Mouse (Mus musculus) embryonic facial prominence, embryonic 15.5 days (tissue): Measurements from ENCODE around the gene D930007J09Rik. TPM values are rescaled to one million over a fixed set of nuclear protein-coding genes. Genes with fewer than 3 reads are reported as not detected.
A peak's percentile ranks its signal among the peaks of the same experiment; 100 is the strongest.

ENCODE experiments used
- ATAC-seq: fragments of 200-750 bp; cut with Nextera tagmentation; 2 replicates; pipeline ENCODE4 v1.8.0; 2017; ENCODE audit warnings: low read depth, moderate TSS enrichment; ENCODE audit not compliant: insufficient number of reproducible peaks, low FRiP score, low TSS enrichment
- H3K27ac ChIP-seq: fragments of 300-500 bp; sonication (generic); replicated peaks from 2 replicates; pipeline ENCODE4 v1.5.1; 2015; ENCODE audit warnings: mild to moderate bottlenecking, inconsistent platforms
- H3K27me3 ChIP-seq: fragments of 300-500 bp; sonication (generic); 2 replicates; pipeline ENCODE4 v1.6.1; 2015; ENCODE audit warnings: inconsistent platforms
- H3K36me3 ChIP-seq: fragments of 300-500 bp; sonication (generic); 2 replicates; pipeline ENCODE4 v1.6.1; 2015; ENCODE audit warnings: mild to moderate bottlenecking, inconsistent platforms
- H3K4me1 ChIP-seq: fragments of 300-500 bp; sonication (generic); 2 replicates; pipeline ENCODE4 v1.6.1; 2015; ENCODE audit warnings: inconsistent platforms
- H3K4me2 ChIP-seq: fragments of 300-500 bp; sonication (generic); replicated peaks from 2 replicates; pipeline ENCODE4 v1.6.1; 2015; ENCODE audit warnings: mild to moderate bottlenecking, inconsistent platforms
- H3K4me3 ChIP-seq: fragments of 300-500 bp; sonication (generic); replicated peaks from 2 replicates; pipeline ENCODE4 v1.5.1; 2015; ENCODE audit warnings: mild to moderate bottlenecking, inconsistent platforms
- H3K9ac ChIP-seq: fragments of 300-500 bp; sonication (generic); 2 replicates; pipeline ENCODE4 v1.6.1; 2015; ENCODE audit warnings: inconsistent platforms
- H3K9me3 ChIP-seq: fragments of 300-500 bp; sonication (generic); replicated peaks from 2 replicates; pipeline ENCODE4 v1.6.1; 2016; ENCODE audit warnings: inconsistent platforms
- WGBS: fragments of 180-500 bp; shearing (Covaris S2); methylation state at CpG from one replicate; pipeline ENCODE4 v1.1.7; 2015; 5-methylcytosine and 5-hydroxymethylcytosine counted together
- polyA plus RNA-seq: library from polyadenylated mRNA; unstranded; fragments of >200 nt; fragmentation: Nextera tagmentation; extraction: Ambion mirVana; gene quantifications from 2 replicates; pipeline ENCODE4 v1.2.1, GENCODE M21; 2015

Gene D930007J09Rik
- polyA plus RNA-seq, 1 experiment from 2014 or later: not detected

- Histone ChIP-seq H3K4me2 (no peak overlapping the region), H3K27me3 (no peaks in the 10 kb centered on the region), H3K27ac (no peak overlapping the region), H3K36me3 (no peaks in the 10 kb centered on the region), H3K4me3 (no peak overlapping the region), H3K9ac (no peak overlapping the region), H3K9me3 (no peaks in the 10 kb centered on the region), H3K4me1 (no peaks in the 10 kb centered on the region)
- WGBS: 60% methylated on average over 3 of the region's 3 CpGs
- no peak for ATAC-seq
Measured at GRCm38 (mm10) chr13:32832776-32833175, 30.1 kb upstream of the D930007J09Rik start.

DNA sequence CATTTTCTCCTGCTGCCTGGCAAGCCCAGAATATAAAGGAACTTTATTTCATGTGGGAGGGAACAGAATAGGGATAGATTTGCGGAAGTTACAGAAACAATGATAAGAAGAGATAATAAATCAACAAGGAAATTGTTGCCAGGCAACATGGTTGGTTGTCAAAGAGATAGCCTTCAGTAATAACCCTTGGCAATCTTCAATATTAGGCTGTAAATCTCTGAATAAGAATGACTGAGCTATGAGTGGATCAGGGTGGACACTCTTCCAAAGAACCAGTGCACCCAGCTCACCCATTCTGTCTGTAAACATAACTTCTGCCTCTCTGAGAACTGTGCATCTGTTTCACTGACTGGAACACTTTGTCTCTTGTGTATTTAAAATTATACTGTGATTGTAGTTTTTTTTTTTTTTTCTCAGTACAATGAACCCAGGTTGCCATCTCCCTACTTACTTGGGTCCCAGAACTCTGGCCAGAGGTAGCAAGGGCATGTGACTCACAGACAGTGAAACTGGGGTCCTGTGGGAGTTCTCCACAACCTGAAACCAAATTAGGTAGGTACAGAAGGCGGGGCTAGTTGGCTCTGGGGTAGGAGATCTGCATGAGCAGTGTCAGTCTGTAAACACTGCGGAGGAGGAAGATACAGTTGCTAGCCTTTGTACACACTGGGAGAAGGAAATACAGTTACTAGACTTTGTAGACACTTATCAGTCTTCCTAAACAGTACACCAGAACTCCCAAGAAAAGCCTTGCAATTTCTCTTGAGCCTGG, 29.0 kb upstream of the D930007J09Rik start:
- Histone ChIP-seq H3K4me2 (no peak overlapping the region), H3K9me3 (no peaks in the 10 kb centered on the region), H3K4me1 (no peaks in the 10 kb centered on the region), H3K4me3 (no peak overlapping the region), H3K9ac (no peak overlapping the region), H3K27ac (no peak overlapping the region), H3K36me3 (no peaks in the 10 kb centered on the region), H3K27me3 (no peaks in the 10 kb centered on the region)
- WGBS: 82% methylated on average over 3 of the region's 3 CpGs
- no peak for ATAC-seq

DNA sequence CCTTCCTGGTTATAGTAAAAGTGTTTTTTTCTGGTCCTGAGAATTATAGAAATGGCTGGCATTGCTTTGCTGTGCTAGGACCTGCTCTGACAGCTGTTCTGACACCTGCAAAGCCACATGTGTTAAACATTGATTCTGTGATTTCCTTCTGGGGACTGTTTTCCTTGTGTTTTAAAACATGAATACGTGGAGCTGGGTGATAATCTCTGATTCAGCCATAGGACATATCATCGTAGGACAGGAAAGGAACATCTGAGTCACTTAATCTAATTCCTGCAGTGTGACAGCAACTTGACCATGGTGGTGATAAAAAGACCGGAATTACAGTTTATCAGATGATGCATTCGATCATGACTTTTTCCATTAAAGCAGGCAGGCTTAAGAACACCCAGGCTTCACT, 26.2 kb upstream of the D930007J09Rik start:
- Histone ChIP-seq H3K9me3 (no peaks in the 10 kb centered on the region), H3K4me3 (no peak overlapping the region), H3K27ac (no peak overlapping the region), H3K9ac (no peak overlapping the region), H3K36me3 (no peaks in the 10 kb centered on the region), H3K27me3 (no peaks in the 10 kb centered on the region), H3K4me1 (no peaks in the 10 kb centered on the region), H3K4me2 (no peak overlapping the region)
- no peak for ATAC-seq
- 78% methylated on average over 4 of the region's 4 CpGs for WGBS

GRCm38 (mm10) chr13:32827951-32828350, 25.3 kb upstream of the D930007J09Rik start:
- H3K9ac ChIP-seq: no peak overlapping the region
- H3K9me3 ChIP-seq: no peaks in the 10 kb centered on the region
- 53% methylated on average over 4 of the region's 4 CpGs for WGBS
- no peak overlapping the region for H3K4me3 ChIP-seq
- no peak overlapping the region for H3K4me2 ChIP-seq
- no peak for ATAC-seq
- no peaks in the 10 kb centered on the region for H3K27me3 ChIP-seq
- no peaks in the 10 kb centered on the region for H3K4me1 ChIP-seq
- no peaks in the 10 kb centered on the region for H3K36me3 ChIP-seq
- H3K27ac ChIP-seq: no peak overlapping the region

- H3K4me3 ChIP-seq: no peak overlapping the region
- no peak overlapping the region for H3K9ac ChIP-seq
- H3K4me2 ChIP-seq: no peak overlapping the region
- H3K9me3 ChIP-seq: no peaks in the 10 kb centered on the region
- no peak overlapping the region for H3K27ac ChIP-seq
- no peaks in the 10 kb centered on the region for H3K4me1 ChIP-seq
- H3K27me3 ChIP-seq: no peaks in the 10 kb centered on the region
- no peaks in the 10 kb centered on the region for H3K36me3 ChIP-seq
- 73% methylated on average over 3 of the region's 3 CpGs for WGBS
- no peak for ATAC-seq
Measured at GRCm38 (mm10) chr13:32827111-32827822, 24.6 kb upstream of the D930007J09Rik start.

DNA sequence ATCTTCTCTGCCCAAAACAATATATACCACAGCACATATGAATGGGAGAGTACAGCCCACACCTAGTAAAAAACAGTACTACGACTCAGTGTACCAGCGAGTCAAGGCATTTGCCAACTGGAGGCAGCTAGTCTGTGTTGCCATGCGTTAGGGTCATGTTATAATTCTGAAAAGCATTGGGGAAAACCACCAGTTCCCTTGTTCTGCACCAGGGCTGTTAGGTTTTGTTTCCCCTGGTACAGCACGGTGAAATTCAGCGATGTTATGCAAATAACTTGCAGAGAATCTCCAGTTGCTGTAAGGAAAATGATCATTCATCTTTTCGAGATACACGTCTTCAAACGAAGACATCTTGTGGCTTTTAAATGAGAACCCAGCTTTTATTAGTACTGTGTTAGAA, 22.9 kb upstream of the D930007J09Rik start:
- Histone ChIP-seq H3K9ac (no peak overlapping the region), H3K4me3 (no peak overlapping the region), H3K9me3 (no peaks in the 10 kb centered on the region), H3K36me3 (peaks cover 14% of the 10 kb centered on the region; the same call in 1 of the 2 replicates), H3K4me2 (no peak overlapping the region), H3K4me1 (no peaks in the 10 kb centered on the region), H3K27me3 (no peaks in the 10 kb centered on the region), H3K27ac (no peak overlapping the region)
- no peak for ATAC-seq
- WGBS: 87% methylated on average over 8 of the region's 8 CpGs

- ATAC-seq: no peak
Measured at GRCm38 (mm10) chr13:32824377-32825330, 22.0 kb upstream of the D930007J09Rik start.

GRCm38 (mm10) chr13:32823126-32823525, 20.5 kb upstream of the D930007J09Rik start:
- Histone ChIP-seq H3K4me3 (no peak overlapping the region), H3K27ac (no peak overlapping the region), H3K9ac (no peak overlapping the region), H3K36me3 (peaks cover 34% of the 10 kb centered on the region), H3K27me3 (no peaks in the 10 kb centered on the region), H3K4me1 (no peaks in the 10 kb centered on the region), H3K4me2 (no peak overlapping the region), H3K9me3 (no peaks in the 10 kb centered on the region)
- no peak for ATAC-seq
- 78% methylated on average over 6 of the region's 6 CpGs for WGBS

More at GRCm38 (mm10) chr13:32824377-32825330, 22.0 kb upstream of the D930007J09Rik start:
- H3K27ac ChIP-seq: no peak overlapping the region
- peaks cover 23% of the 10 kb centered on the region; the same call in 1 of the 2 replicates for H3K36me3 ChIP-seq
- H3K27me3 ChIP-seq: no peaks in the 10 kb centered on the region
- no peak overlapping the region for H3K4me3 ChIP-seq
- H3K9me3 ChIP-seq: no peaks in the 10 kb centered on the region
- WGBS: 77% methylated on average over 6 of the region's 6 CpGs
- H3K9ac ChIP-seq: no peak overlapping the region
- H3K4me1 ChIP-seq: no peaks in the 10 kb centered on the region
- H3K4me2 ChIP-seq: no peak overlapping the region

GRCm38 (mm10) chr13:32821671-32822070, 19.0 kb upstream of the D930007J09Rik start:
- no peak overlapping the region for H3K4me3 ChIP-seq
- H3K4me2 ChIP-seq: no peak overlapping the region
- H3K27me3 ChIP-seq: no peaks in the 10 kb centered on the region
- ATAC-seq: no peak
- WGBS: 97% methylated on average over 4 of the region's 4 CpGs
- no peak overlapping the region for H3K9ac ChIP-seq
- peaks cover 44% of the 10 kb centered on the region for H3K36me3 ChIP-seq
- H3K4me1 ChIP-seq: no peaks in the 10 kb centered on the region
- no peak overlapping the region for H3K27ac ChIP-seq
- H3K9me3 ChIP-seq: no peaks in the 10 kb centered on the region

DNA sequence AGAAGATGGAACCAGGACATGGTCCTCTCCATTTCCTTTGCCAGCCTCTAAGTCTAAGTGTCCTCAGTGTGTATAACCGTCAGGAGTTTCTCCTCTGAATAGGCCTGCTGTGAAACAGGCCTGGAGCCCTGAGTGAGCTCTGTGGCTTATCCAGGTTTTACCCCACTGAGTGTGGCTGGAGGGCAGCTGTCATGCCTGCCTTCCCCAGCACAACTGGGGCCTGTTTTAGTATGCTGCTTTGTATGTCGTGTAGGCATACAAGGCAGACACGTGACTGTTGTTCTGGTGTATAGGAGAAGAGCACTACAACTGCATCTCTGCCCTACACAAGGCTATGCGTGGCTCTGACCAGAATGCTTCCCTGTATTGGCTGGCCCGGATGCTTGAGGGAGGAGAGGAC, 17.3 kb upstream of the D930007J09Rik start:
- 90% methylated on average over 5 of the region's 5 CpGs for WGBS
- Histone ChIP-seq H3K9ac (no peak overlapping the region), H3K27ac (no peak overlapping the region), H3K36me3 (peaks cover 50% of the 10 kb centered on the region), H3K4me1 (no peaks in the 10 kb centered on the region), H3K27me3 (no peaks in the 10 kb centered on the region), H3K9me3 (no peaks in the 10 kb centered on the region), H3K4me2 (no peak overlapping the region), H3K4me3 (no peak overlapping the region)
- ATAC-seq: no peak

GRCm38 (mm10) chr13:32819241-32819640, 16.6 kb upstream of the D930007J09Rik start:
- ATAC-seq: 0 out of 2 replicates have a peak, but pooled peaks have one; percentile 58
- H3K4me2 ChIP-seq: no peak overlapping the region
- no peaks in the 10 kb centered on the region for H3K27me3 ChIP-seq
- no peaks in the 10 kb centered on the region for H3K4me1 ChIP-seq
- H3K9ac ChIP-seq: no peak overlapping the region
- peaks cover 55% of the 10 kb centered on the region for H3K36me3 ChIP-seq
- no peaks in the 10 kb centered on the region for H3K9me3 ChIP-seq
- H3K27ac ChIP-seq: no peak overlapping the region
- WGBS: 90% methylated on average over 3 of the region's 3 CpGs
- H3K4me3 ChIP-seq: no peak overlapping the region
